Mouse (Mus musculus) forelimb bud, embryonic 11.5 days (tissue): ENCODE measurements at regions not wholly inside any gene's neighbourhood (a gene's known extent, or its start where the extent isn't known, plus 50 kb on each side); places are given as distances from the start of the nearest gene placed in this dataset.

ENCODE experiments used
- DNase-seq: peaks from one replicate; pipeline ENCODE4 v3.0.0-alpha.2; 2012; ENCODE audit warnings: low read depth, low spot score

GRCm38 (mm10) chr8:4934551-4934950 lies 155.2 kb upstream of the Shcbp1 start:
- no peak for DNase-seq

GRCm38 (mm10) chr8:4934035-4934434 lies 154.7 kb upstream of the Shcbp1 start:
- no peak for DNase-seq

- no peak for DNase-seq
Measured at GRCm38 (mm10) chr8:4916447-4916846, 137.1 kb upstream of the Shcbp1 start.

GRCm38 (mm10) chr8:4895046-4895445 lies 115.7 kb upstream of the Shcbp1 start:
- no peak for DNase-seq

GRCm38 (mm10) chr8:4868761-4869160 lies 89.4 kb upstream of the Shcbp1 start:
- peak; percentile 72 for DNase-seq

GRCm38 (mm10) chr8:4839087-4839486 lies 59.7 kb upstream of the Shcbp1 start:
- no peak for DNase-seq

GRCm38 (mm10) chr8:4838527-4838926 lies 59.2 kb upstream of the Shcbp1 start:
- DNase-seq = no peak

GRCm38 (mm10) chr8:4837719-4838118 lies 58.4 kb upstream of the Shcbp1 start:
- no peak for DNase-seq

GRCm38 (mm10) chr8:4836651-4837050 lies 57.3 kb upstream of the Shcbp1 start:
- no peak for DNase-seq
